Mouse (Mus musculus) embryonic fibroblast, embryonic 13.5 days (primary cell): ENCODE measurements at regions not wholly inside any gene's neighbourhood (a gene's known extent, or its start where the extent isn't known, plus 50 kb on each side); places are given as distances from the start of the nearest gene placed in this dataset.

ENCODE experiments used
- CTCF ChIP-seq: IDR thresholded peaks from 2 replicates; pipeline ENCODE4 v1.5.1; 2011; ENCODE audit warnings: mild to moderate bottlenecking, control low read depth, low read length, moderate library complexity, borderline replicate concordance; ENCODE audit not compliant: insufficient read depth
- POLR2A ChIP-seq: IDR thresholded peaks from 2 replicates; pipeline ENCODE4 v1.6.1; 2011; ENCODE audit warnings: low read depth, mild to moderate bottlenecking, control low read depth, low read length, moderate library complexity

DNA sequence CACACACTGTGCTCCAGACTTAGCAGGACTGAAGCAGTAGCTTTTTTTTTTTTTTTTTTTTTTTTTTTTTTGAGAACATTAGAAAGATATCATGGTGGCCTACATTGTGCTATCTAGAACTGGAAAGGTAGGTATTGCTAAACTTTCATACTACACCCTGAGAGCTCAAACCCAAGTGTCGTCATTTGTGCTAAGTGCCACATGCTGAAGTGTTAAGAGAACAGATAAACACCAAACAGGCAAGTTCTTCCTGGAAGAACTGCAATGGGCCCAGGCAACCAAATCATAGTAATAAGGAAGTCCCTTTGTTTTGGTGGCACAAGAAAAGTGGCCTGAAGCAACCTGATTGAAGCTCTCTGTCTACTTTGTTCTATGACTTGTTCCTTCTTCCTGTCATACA is 76.6 kb downstream of the Arrdc3 start:
- TF ChIP-seq CTCF: no peak
- no peak for TF ChIP-seq POLR2A
